In the genomic region with DNA sequence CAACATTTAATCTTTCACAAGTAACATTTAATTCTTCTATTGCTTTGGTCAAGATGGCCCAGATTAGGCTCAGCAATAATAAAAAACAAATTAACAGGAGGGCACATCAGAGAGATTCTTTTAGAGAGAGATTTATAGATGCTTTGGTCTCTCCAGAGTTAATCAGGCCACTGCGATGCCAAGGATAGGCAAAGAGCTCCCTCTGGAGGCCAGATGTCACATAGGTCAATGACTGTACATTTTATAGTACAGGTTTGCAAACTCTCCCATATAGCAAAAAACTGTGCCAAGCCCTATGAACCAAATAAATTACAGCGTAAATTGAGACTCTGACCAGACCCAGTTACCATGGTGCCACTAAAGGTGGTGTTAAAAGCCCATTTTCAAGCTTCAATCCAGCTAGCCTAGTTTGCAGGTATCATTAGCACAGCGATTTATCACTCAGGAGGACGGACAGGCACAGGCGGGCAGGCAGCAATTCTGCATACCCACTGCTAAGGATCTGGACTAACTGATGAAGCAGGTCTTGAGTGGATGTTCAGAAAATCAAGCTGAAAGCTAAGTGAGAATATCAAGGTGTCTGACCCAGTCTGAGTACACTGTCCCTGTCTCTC, we compare ENCODE assay signal across 8 mouse cellular contexts. TPM values are rescaled to one million over a fixed set of nuclear protein-coding genes. Genes with fewer than 3 reads are reported as not detected.
DNase-seq lines count a peak whose midpoint lies in the region; ATAC-seq lines count a peak whose summit lies in the region.

No protein-coding gene starts in this region.

- H3K4me1 ChIP-seq in heart, embryonic 11.5 days (ENCODE audit: control insufficient read depth, insufficient read depth, low read length), result no peaks in the 10 kb centered on the region; the same call in 1 of the 2 replicates
- no peaks in the 10 kb centered on the region for H3K4me1 ChIP-seq in liver, embryonic 11.5 days (replicated peaks; ENCODE audit: control insufficient read depth, insufficient read depth, low read length)
- no peaks in the 10 kb centered on the region for H3K4me1 ChIP-seq in neural tube, embryonic 11.5 days (ENCODE audit: control insufficient read depth, insufficient read depth, low read length)
- no peaks in the 10 kb centered on the region for H3K4me1 ChIP-seq in stomach, embryonic 14.5 days (ENCODE audit: control insufficient read depth, insufficient read depth, low read length)

- WGBS in heart, embryonic 11.5 days (ENCODE audit: insufficient replicate concordance), result 54% methylated on average over 5 of the region's 5 CpGs
- WGBS in liver, embryonic 11.5 days, result 59% methylated on average over 5 of the region's 5 CpGs
- WGBS in neural tube, embryonic 11.5 days, result 56% methylated on average over 5 of the region's 5 CpGs
- 42% methylated on average over 5 of the region's 5 CpGs for WGBS in stomach, embryonic 14.5 days

- no peaks in the 10 kb centered on the region for H3K27me3 ChIP-seq in heart, embryonic 11.5 days (ENCODE audit: control insufficient read depth, insufficient read depth, low read length)
- no peaks in the 10 kb centered on the region for H3K27me3 ChIP-seq in liver, embryonic 11.5 days (replicated peaks; ENCODE audit: control insufficient read depth, insufficient read depth, low read length)
- H3K27me3 ChIP-seq in neural tube, embryonic 11.5 days (ENCODE audit: control insufficient read depth, insufficient read depth, low read length), result no peaks in the 10 kb centered on the region
- no peaks in the 10 kb centered on the region for H3K27me3 ChIP-seq in stomach, embryonic 14.5 days (ENCODE audit: control insufficient read depth, insufficient read depth, low read length)

- H3K36me3 ChIP-seq in heart, embryonic 11.5 days (ENCODE audit: control insufficient read depth, insufficient read depth, low read length), result no peaks in the 10 kb centered on the region
- H3K36me3 ChIP-seq in liver, embryonic 11.5 days (ENCODE audit: control insufficient read depth, insufficient read depth, low read length), result no peaks in the 10 kb centered on the region
- no peaks in the 10 kb centered on the region for H3K36me3 ChIP-seq in neural tube, embryonic 11.5 days (ENCODE audit: control insufficient read depth, insufficient read depth, low read length)
- no peaks in the 10 kb centered on the region for H3K36me3 ChIP-seq in stomach, embryonic 14.5 days (ENCODE audit: control insufficient read depth, insufficient read depth, low read length)

- DNase-seq in B cell, adult 2 months, result peak; percentile 80 to 82
- DNase-seq in adrenal gland, adult 2 months, result peak; percentile 54
- peak; percentile 59 for DNase-seq in embryo, embryonic 11.5 days (ENCODE audit: low read depth, low spot score)
- peak; percentile 81 for DNase-seq in kidney, postnatal 10 days
- DNase-seq in liver, embryonic 11.5 days (ENCODE audit: low spot score), result no peak
- peak; percentile 62 for DNase-seq in neural tube, embryonic 11.5 days (ENCODE audit: low spot score)

- H3K4me2 ChIP-seq in heart, embryonic 11.5 days, result no peak overlapping the region
- no peak overlapping the region for H3K4me2 ChIP-seq in liver, embryonic 11.5 days
- no peak overlapping the region for H3K4me2 ChIP-seq in neural tube, embryonic 11.5 days (ENCODE audit: low read depth)
- H3K4me2 ChIP-seq in stomach, embryonic 14.5 days (replicated peaks; ENCODE audit: low read depth, low read length), result no peak overlapping the region

- no peak overlapping the region for H3K4me3 ChIP-seq in heart, embryonic 11.5 days (ENCODE audit: low read depth, low read length)
- no peak overlapping the region for H3K4me3 ChIP-seq in liver, embryonic 11.5 days (ENCODE audit: low read depth, low read length)
- H3K4me3 ChIP-seq in neural tube, embryonic 11.5 days (ENCODE audit: low read depth, low read length), result no peak overlapping the region
- H3K4me3 ChIP-seq in stomach, embryonic 14.5 days (ENCODE audit: low read depth, low read length), result no peak overlapping the region

- H3K27ac ChIP-seq in heart, embryonic 11.5 days (ENCODE audit: low read depth, low read length), result no peak overlapping the region
- H3K27ac ChIP-seq in liver, embryonic 11.5 days (ENCODE audit: low read depth, low read length), result no peak overlapping the region
- H3K27ac ChIP-seq in neural tube, embryonic 11.5 days (ENCODE audit: low read depth, low read length), result no peak overlapping the region
- no peak overlapping the region for H3K27ac ChIP-seq in stomach, embryonic 14.5 days (ENCODE audit: low read length)

- H3K9ac ChIP-seq in heart, embryonic 11.5 days (ENCODE audit: low read depth, low read length), result no peak overlapping the region
- no peak overlapping the region for H3K9ac ChIP-seq in liver, embryonic 11.5 days (ENCODE audit: low read depth, low read length)
- H3K9ac ChIP-seq in neural tube, embryonic 11.5 days (ENCODE audit: low read length), result no peak overlapping the region
- no peak overlapping the region for H3K9ac ChIP-seq in stomach, embryonic 14.5 days (replicated peaks; ENCODE audit: low read depth, low read length)

- ATAC-seq in heart, embryonic 11.5 days (replicated peaks; ENCODE audit: insufficient number of reproducible peaks, low FRiP score, low TSS enrichment), result 0 out of 2 replicates have a peak, but pooled peaks have one; percentile 55
- 0 out of 2 replicates have a peak, but pooled peaks have one; percentile 56 for ATAC-seq in liver, embryonic 11.5 days (replicated peaks; ENCODE audit: low FRiP score)
- ATAC-seq in neural tube, embryonic 11.5 days (ENCODE audit: insufficient read depth, low FRiP score, low TSS enrichment), result peak; percentile 49; the same call in 1 of the 2 replicates
- peak; percentile 46; the same call in 1 of the 2 replicates for ATAC-seq in stomach, embryonic 14.5 days (ENCODE audit: insufficient number of reproducible peaks, insufficient read depth, low FRiP score, low read depth)

- no peaks in the 10 kb centered on the region for H3K9me3 ChIP-seq in heart, embryonic 11.5 days (replicated peaks; ENCODE audit: control insufficient read depth, low read length)
- no peaks in the 10 kb centered on the region for H3K9me3 ChIP-seq in liver, embryonic 11.5 days (ENCODE audit: control insufficient read depth, low read length)
- H3K9me3 ChIP-seq in neural tube, embryonic 11.5 days (ENCODE audit: control insufficient read depth, low read length), result no peaks in the 10 kb centered on the region
- H3K9me3 ChIP-seq in stomach, embryonic 14.5 days (ENCODE audit: control insufficient read depth, low read depth, low read length), result no peaks in the 10 kb centered on the region

RNA-seq across cellular contexts. Expression of gene Gcsam, which starts 20.3 kb away (rescaled TPM):
- under 1 TPM; 0.09 to 0.52 TPM for total RNA-seq in adrenal gland, adult 2 months (2021)
- polyA plus RNA-seq in adrenal gland, adult 2 months (2012; rRNA removed), result not detected in 2 replicates
- polyA plus RNA-seq in heart, embryonic 11.5 days (2014; fragmentation: Nextera tagmentation; extraction: Ambion mirVana), result 0.16 and 0.28 TPM in 2 replicates
- 1.6 and 2.0 TPM in 2 replicates for polyA plus RNA-seq in liver, embryonic 11.5 days (2014; fragmentation: Nextera tagmentation; extraction: Ambion mirVana)
- 0.12 and 0.24 TPM in 2 replicates for polyA plus RNA-seq in neural tube, embryonic 11.5 days (2014; fragmentation: Nextera tagmentation; extraction: Ambion mirVana)
- 0.07 and 0.18 TPM in 2 replicates for polyA plus RNA-seq in stomach, embryonic 14.5 days (2014; fragmentation: Nextera tagmentation; extraction: Ambion mirVana)

RNA-seq across cellular contexts. Expression of gene BC016579, which starts 23.4 kb away (rescaled TPM):
- total RNA-seq in adrenal gland, adult 2 months (2021), result under 1 TPM; 0.14 to 0.26 TPM
- not detected in 2 replicates for polyA plus RNA-seq in adrenal gland, adult 2 months (2012; rRNA removed)
- 0.17 and 0.19 TPM in 2 replicates for polyA plus RNA-seq in heart, embryonic 11.5 days (2014; fragmentation: Nextera tagmentation; extraction: Ambion mirVana)
- polyA plus RNA-seq in liver, embryonic 11.5 days (2014; fragmentation: Nextera tagmentation; extraction: Ambion mirVana), result 0.34 and 0.90 TPM in 2 replicates
- 0.28 TPM in 1 of 2 replicates, not detected in the other for polyA plus RNA-seq in neural tube, embryonic 11.5 days (2014; fragmentation: Nextera tagmentation; extraction: Ambion mirVana)
- 1.8 and 2.7 TPM in 2 replicates for polyA plus RNA-seq in stomach, embryonic 14.5 days (2014; fragmentation: Nextera tagmentation; extraction: Ambion mirVana)
